Mouse (Mus musculus): Measurements from ENCODE around the gene Rbck1. TPM values are rescaled to one million over a fixed set of nuclear protein-coding genes. Genes with fewer than 3 reads are reported as not detected.
A peak's percentile ranks its signal among the peaks of the same experiment; 100 is the strongest.

The Rbck1 gene
- polyA plus RNA-seq, 1 experiment = 65.3 TPM

DNA sequence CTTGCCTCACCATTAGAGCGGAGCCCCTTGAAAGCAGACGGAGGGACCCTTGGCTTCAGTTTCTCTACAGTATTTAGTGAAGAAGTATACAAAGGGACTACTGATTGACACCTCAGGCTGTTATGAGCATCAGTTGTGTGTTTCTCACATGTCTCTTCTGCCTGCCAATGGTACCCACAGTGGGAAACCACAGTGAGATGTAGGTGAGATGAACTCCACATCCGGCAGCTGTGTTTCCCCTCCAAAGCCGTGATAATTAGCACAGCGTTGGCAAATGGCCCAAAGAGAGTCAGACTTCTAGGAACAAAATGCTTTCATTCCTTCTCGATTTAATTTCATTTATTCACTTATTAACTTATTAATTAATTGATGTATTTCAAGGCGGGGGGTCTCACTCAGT, 39.7 kb upstream of the Rbck1 start:
- Histone ChIP-seq H3K79me3 (ENCODE audit: low read depth) (no peaks in the 10 kb centered on the region), H3K4me3 (ENCODE audit: insufficient read depth, poor library complexity, severe bottlenecking) (no peak overlapping the region), H3K27me3 (ENCODE audit: control insufficient read depth, insufficient read depth, insufficient read length) (peaks cover 33% of the 10 kb centered on the region), H3K79me2 (ENCODE audit: control insufficient read depth, insufficient read depth) (no peaks in the 10 kb centered on the region), H3K36me3 (ENCODE audit: control insufficient read depth, insufficient read depth) (no peaks in the 10 kb centered on the region), H3ac (ENCODE audit: control insufficient read depth, insufficient read length, low read depth) (no peak overlapping the region)
- TF ChIP-seq FOSL1 (IDR thresholded peaks at IDR 0.05; ENCODE audit: insufficient read depth, low read length, poor library complexity, severe bottlenecking) (no peak), CEBPB (IDR thresholded peaks at IDR 0.05; ENCODE audit: low read depth) (no peak), MAX (IDR thresholded peaks at IDR 0.05) (no peak), USF1 (IDR thresholded peaks at IDR 0.05; ENCODE audit: low read depth) (no peak), MYOG (IDR thresholded peaks at IDR 0.05; ENCODE audit: control insufficient read depth, extremely low read depth, insufficient read length) (no peak), CTCF (IDR thresholded peaks at IDR 0.05; ENCODE audit: control insufficient read depth, insufficient read depth, insufficient read length) (no peak), MYOD1 (IDR thresholded peaks at IDR 0.05; ENCODE audit: control insufficient read depth, insufficient read length, low read depth) (no peak)

DNA sequence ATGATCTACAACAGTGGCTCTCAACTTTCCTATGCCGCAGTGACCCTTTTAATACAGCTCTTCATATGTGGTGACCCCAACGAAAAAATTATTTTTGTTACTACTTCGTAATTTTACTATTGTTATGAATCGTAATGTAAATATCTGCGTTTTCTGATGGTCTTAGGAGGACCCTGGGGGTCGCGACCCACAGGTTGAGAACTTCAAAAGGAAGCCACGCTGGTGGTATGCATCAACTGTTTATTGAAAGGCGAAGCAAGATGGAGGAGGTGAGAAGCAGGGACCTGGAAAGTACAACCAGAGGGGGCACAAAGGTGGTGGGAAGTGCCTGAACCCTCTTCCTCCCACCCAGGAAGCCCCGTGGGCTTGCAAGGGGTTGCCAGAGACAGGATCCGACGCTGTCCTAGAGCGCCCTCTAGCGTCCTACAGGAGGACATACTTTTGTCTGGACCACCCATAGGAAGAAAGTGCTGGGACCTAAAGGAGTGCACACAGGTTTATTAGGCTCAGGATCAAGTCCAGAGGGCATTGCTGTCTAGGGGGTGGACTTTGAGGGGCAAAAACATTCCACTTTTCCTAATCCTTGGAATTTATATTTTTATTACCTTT, 36.2 kb upstream of the Rbck1 start:
- no peak overlapping the region for H3ac ChIP-seq (ENCODE audit: control insufficient read depth, insufficient read length, low read depth)
- H3K79me2 ChIP-seq (ENCODE audit: control insufficient read depth, insufficient read depth) = no peaks in the 10 kb centered on the region
- no peak for TF ChIP-seq CEBPB (IDR thresholded peaks at IDR 0.05; ENCODE audit: low read depth)
- TF ChIP-seq CTCF (IDR thresholded peaks at IDR 0.05; ENCODE audit: control insufficient read depth, insufficient read depth, insufficient read length) = peak; percentile 65
- no peak overlapping the region for H3K4me3 ChIP-seq (ENCODE audit: insufficient read depth, poor library complexity, severe bottlenecking)
- H3K79me3 ChIP-seq (ENCODE audit: low read depth) = no peaks in the 10 kb centered on the region
- H3K36me3 ChIP-seq (ENCODE audit: control insufficient read depth, insufficient read depth) = no peaks in the 10 kb centered on the region
- H3K27me3 ChIP-seq (ENCODE audit: control insufficient read depth, insufficient read depth, insufficient read length) = peaks cover 5% of the 10 kb centered on the region

DNA sequence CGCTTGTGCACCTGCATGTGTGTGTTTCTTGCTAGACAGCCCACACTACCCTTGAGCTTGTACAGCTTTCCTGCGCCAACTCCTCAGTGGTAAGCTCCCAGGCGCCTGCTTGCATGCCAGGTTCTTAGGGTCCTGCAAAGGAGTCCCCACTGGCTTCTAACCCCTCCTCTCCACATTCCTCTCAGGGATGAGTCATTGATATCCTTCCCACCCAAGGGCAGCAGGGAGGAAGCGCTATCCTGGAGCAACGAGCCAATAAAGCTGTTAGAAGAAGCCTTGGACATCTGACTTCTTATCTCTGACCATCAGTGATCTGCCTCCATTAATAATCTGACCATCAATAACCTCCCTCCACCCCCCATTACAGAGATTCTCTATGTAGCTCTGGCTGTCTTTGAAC, 35.5 kb upstream of the Rbck1 start:
- TF ChIP-seq USF1 (IDR thresholded peaks at IDR 0.05; ENCODE audit: low read depth) (no peak), MYOG (IDR thresholded peaks at IDR 0.05; ENCODE audit: control insufficient read depth, extremely low read depth, insufficient read length) (no peak), MYOD1 (IDR thresholded peaks at IDR 0.05; ENCODE audit: control insufficient read depth, insufficient read length, low read depth) (no peak), FOSL1 (IDR thresholded peaks at IDR 0.05; ENCODE audit: insufficient read depth, low read length, poor library complexity, severe bottlenecking) (no peak), MAX (IDR thresholded peaks at IDR 0.05) (no peak), CTCF (IDR thresholded peaks at IDR 0.05; ENCODE audit: control insufficient read depth, insufficient read depth, insufficient read length) (no peak)
- no peaks in the 10 kb centered on the region for H3K36me3 ChIP-seq (ENCODE audit: control insufficient read depth, insufficient read depth)

DNA sequence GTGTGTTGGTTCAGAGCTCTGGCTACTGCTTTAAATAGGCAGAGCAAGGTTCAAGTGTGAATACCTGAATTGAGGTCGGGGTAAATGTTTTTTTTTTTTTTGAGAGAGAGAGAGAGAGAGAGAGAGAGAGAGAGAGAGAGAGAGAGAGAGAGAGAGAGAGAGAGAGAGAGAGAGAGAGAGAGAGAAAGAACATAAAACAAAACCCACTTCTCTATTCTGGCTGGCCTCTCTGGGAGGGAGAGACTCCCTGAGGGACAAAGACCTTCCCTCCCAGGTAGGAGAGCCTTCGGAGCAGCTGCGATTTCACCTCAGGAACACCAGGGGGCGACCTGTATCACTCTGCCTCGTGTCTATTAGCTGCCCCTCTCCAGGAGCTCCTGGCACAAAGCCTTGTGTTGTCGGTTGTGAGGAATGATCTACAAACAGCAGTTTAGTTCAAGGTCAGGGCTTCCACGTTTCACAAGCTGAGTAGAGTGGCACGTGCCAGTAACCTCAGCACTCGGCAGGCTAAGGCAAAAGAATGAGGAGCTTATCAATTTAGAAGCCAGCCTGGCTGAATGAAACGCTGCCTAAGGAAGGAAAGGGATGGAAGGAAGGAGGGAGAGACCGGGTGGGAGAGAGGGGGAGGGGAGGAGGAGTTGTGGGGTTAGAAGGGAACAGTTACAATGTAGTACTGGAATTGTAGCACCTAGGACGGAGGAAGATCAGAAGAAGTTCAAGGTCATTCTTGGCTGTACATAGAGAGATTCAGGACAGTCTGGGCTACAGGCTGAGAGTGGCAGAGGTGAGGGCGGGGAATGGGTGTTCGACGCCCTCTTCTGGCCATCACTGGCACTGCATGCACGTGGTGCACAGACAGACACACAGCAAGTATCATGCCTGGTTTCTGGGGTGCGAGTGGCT, 31.0 kb upstream of the Rbck1 start:
- Histone ChIP-seq H3K79me2 (ENCODE audit: control insufficient read depth, insufficient read depth) (no peaks in the 10 kb centered on the region), H3K27me3 (ENCODE audit: control insufficient read depth, insufficient read depth, insufficient read length) (no peaks in the 10 kb centered on the region), H3K4me3 (ENCODE audit: insufficient read depth, poor library complexity, severe bottlenecking) (no peak overlapping the region), H3K36me3 (ENCODE audit: control insufficient read depth, insufficient read depth) (no peaks in the 10 kb centered on the region), H3K79me3 (ENCODE audit: low read depth) (no peaks in the 10 kb centered on the region), H3ac (ENCODE audit: control insufficient read depth, insufficient read length, low read depth) (no peak overlapping the region)
- TF ChIP-seq CEBPB (IDR thresholded peaks at IDR 0.05; ENCODE audit: low read depth) (no peak), MYOD1 (IDR thresholded peaks at IDR 0.05; ENCODE audit: control insufficient read depth, insufficient read length, low read depth) (no peak), MYOG (IDR thresholded peaks at IDR 0.05; ENCODE audit: control insufficient read depth, extremely low read depth, insufficient read length) (no peak), CTCF (IDR thresholded peaks at IDR 0.05; ENCODE audit: control insufficient read depth, insufficient read depth, insufficient read length) (peak; percentile 81), USF1 (IDR thresholded peaks at IDR 0.05; ENCODE audit: low read depth) (no peak), MAX (IDR thresholded peaks at IDR 0.05) (peak; percentile 23), FOSL1 (IDR thresholded peaks at IDR 0.05; ENCODE audit: insufficient read depth, low read length, poor library complexity, severe bottlenecking) (no peak)

More for the DNA sequence above, 35.5 kb upstream of the Rbck1 start:
- H3K79me2 ChIP-seq (ENCODE audit: control insufficient read depth, insufficient read depth) = no peaks in the 10 kb centered on the region
- H3K27me3 ChIP-seq (ENCODE audit: control insufficient read depth, insufficient read depth, insufficient read length) = peaks cover 5% of the 10 kb centered on the region
- no peak overlapping the region for H3K4me3 ChIP-seq (ENCODE audit: insufficient read depth, poor library complexity, severe bottlenecking)
- H3ac ChIP-seq (ENCODE audit: control insufficient read depth, insufficient read length, low read depth) = no peak overlapping the region
- H3K79me3 ChIP-seq (ENCODE audit: low read depth) = no peaks in the 10 kb centered on the region

DNA sequence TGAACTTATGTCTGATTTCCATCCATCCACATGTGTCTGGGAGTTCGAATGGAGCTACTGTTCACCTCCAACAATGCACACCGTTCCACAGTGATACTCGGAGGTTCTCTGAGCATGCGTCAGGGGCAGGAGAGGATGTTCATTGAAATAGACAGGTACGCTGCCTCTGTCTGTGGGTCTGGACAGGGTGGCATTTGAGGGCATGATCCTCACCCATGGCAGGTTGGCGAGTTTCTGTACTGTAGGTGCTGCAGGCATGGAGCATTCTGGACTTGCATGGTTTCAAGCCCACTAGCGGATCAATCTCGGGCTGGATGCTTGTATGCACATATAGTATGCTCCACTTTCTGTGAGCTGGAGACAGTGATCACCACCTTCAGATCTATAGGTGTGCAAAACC, 28.7 kb upstream of the Rbck1 start:
- Histone ChIP-seq H3K4me3 (ENCODE audit: insufficient read depth, poor library complexity, severe bottlenecking) (no peak overlapping the region), H3ac (ENCODE audit: control insufficient read depth, insufficient read length, low read depth) (no peak overlapping the region), H3K79me2 (ENCODE audit: control insufficient read depth, insufficient read depth) (no peaks in the 10 kb centered on the region), H3K36me3 (ENCODE audit: control insufficient read depth, insufficient read depth) (no peaks in the 10 kb centered on the region), H3K27me3 (ENCODE audit: control insufficient read depth, insufficient read depth, insufficient read length) (no peaks in the 10 kb centered on the region), H3K79me3 (ENCODE audit: low read depth) (no peaks in the 10 kb centered on the region)
- TF ChIP-seq MYOG (IDR thresholded peaks at IDR 0.05; ENCODE audit: control insufficient read depth, extremely low read depth, insufficient read length) (no peak), CTCF (IDR thresholded peaks at IDR 0.05; ENCODE audit: control insufficient read depth, insufficient read depth, insufficient read length) (no peak), USF1 (IDR thresholded peaks at IDR 0.05; ENCODE audit: low read depth) (no peak), FOSL1 (IDR thresholded peaks at IDR 0.05; ENCODE audit: insufficient read depth, low read length, poor library complexity, severe bottlenecking) (no peak), CEBPB (IDR thresholded peaks at IDR 0.05; ENCODE audit: low read depth) (no peak), MYOD1 (IDR thresholded peaks at IDR 0.05; ENCODE audit: control insufficient read depth, insufficient read length, low read depth) (no peak), MAX (IDR thresholded peaks at IDR 0.05) (no peak)
